Mouse (Mus musculus) liver, postnatal 0 days (tissue): ENCODE data around the gene C87414.
"Not testable (repeated sequence)": the region's sequence is repeated elsewhere in the genome, so short reads cannot be mapped to it uniquely, and the experiment has no call there.

ENCODE experiments used
- CTCF ChIP-seq: sonication (generic); IDR thresholded peaks from 2 replicates; pipeline ENCODE4 v1.5.1; 2016; ENCODE audit warnings: antibody characterized with exemption, low read depth
- EP300 ChIP-seq: IDR thresholded peaks from 2 replicates; pipeline ENCODE4 v1.6.1; 2016; ENCODE audit warnings: antibody characterized with exemption, low read depth, mild to moderate bottlenecking

DNA sequence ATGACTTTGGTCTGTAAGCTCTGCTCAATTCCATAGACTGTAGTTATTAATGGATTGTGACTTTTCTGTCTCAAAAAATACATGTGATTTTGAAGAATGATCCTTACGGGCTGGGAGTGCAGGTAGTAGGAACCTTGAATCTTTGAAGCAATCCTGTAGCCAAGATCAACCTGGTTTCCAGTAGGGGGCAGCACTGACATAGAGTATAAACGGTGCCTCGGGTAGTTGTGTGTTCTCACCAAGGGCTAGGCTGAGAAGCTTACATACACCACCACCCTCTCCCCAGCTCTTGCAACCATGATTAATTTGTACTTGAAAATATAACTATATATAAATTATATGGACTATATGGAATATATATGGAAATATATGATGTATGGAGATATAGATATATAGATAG lies 13.3 kb upstream of the C87414 start:
- TF ChIP-seq CTCF: 0 out of 2 replicates have a peak, but pooled peaks have one; percentile 5
- TF ChIP-seq EP300: not testable (repeated sequence)
